Mouse (Mus musculus) gastrocnemius, adult 8-10 months (tissue): ENCODE measurements around the gene Tmem232. TPM values are rescaled to one million over a fixed set of nuclear protein-coding genes. Genes with fewer than 3 reads are reported as not detected.
"Not testable (repeated sequence)": the region's sequence is repeated elsewhere in the genome, so short reads cannot be mapped to it uniquely, and the experiment has no call there.

ENCODE experiments used
- DNase-seq, 2 experiments: peaks; one replicate each; pipeline ENCODE4 v3.0.0; 2022; ENCODE audit warnings: low spot score in 2 of 2
- total RNA-seq, 4 experiments: library from RNA; stranded (reverse); gene quantifications; 2 replicates each; pipeline ENCODE4 v1.2.4; 2022

Gene Tmem232
- 10 to 100 TPM; 17.3 to 20.4 (median 19.5) TPM for total RNA-seq

DNA sequence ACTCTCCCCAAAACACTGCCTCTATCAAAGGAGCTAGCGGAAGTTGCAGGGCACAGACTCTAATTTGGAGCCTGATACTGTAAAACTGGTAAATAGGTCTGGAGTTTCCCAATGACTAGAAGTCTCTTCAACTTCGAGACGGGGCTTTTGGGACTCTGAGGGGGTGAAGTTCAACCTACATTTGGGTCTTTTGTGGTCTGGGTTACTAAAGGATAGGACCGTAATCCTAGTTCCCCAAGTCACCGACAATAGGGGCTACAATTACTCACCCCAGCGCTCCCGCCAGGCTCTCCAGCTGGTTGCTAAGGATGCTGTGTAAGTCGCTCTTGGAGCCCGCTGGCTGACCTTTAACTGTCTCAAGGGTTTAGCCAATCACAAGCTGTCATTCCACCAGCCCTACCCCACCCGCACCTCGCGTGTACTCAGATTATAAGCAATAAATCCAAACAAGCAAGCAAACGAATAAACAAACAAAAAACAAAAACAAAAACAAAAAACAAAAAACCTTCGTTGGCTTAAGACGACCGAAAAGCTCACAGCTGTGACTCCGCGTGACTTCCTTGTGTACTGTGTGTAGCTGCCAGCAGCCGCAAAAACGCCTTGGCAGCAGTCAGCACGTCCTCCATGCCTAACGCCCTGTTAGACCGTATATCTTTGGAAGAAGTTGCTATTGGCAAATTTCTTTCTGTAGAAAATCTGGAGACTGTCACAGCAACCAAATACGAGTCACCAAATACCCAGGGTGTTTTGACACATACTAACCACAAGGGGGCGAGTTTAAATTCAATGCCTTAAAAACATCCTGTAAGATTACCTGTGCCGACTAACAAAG lies at the start of gene Tmem232:
Tmem232 (minus strand) TSS at position 342 of the 832 bp plus-strand sequence.
- DNase-seq, result peak; percentile 32 to 49

DNA sequence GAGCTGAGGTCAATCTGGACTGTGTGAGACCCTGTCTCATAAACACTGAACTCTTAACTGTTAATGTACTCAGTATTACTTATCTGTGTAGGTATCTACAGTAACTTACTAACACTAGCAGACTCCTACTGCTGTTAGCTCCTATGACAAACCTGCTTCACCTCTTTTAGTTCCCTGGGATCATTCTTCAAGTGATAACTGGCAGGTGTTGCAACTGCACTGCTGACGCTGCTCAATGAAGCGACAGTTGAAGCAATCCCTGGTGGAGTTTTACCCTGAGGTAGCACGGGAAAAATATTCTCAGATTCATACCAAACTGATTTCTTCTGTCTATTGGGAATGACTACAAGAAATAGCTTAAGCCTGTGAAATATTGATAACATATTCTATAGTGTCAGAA lies 46.3 kb upstream of the Tmem232 start:
- DNase-seq, result no peak

DNA sequence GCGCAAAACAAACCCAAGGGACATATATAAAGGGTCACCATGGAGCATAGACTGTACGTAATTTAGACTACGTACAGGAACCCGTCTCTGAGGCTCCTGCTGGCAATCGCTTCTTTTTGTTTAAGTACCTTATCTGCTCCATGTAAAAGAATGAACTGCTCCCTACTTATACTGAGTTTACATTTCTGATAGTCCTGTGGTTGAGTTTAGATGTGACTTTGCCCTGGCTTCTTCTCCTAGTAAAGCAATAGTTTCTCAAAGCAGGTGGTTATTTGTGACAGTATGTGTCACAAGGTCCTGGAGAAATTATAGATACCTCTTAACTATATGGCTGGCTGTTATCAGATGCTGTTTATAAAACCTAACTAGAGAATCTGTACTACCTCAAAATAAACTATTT lies 40.9 kb upstream of the Tmem232 start:
- no peak for DNase-seq

DNA sequence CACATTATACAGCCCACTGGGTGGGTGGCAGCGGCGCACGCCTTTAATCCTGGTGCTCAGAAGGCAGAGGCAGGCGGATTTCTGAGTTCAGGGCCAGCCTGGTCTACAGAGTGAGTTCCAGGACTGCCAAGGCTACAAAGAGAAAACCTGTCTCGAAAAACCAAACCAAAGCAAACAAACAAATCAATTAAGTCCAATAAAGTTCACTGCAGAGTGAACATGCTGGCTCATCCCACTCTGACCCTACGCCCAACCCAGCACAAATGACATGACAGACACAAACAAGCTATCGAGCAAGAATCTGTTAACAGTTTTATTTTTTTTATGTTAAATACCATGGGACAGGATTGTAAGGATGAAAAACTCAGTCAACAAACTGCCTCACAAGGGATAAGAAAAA lies 39.2 kb upstream of the Tmem232 start:
- DNase-seq, result no peak

DNA sequence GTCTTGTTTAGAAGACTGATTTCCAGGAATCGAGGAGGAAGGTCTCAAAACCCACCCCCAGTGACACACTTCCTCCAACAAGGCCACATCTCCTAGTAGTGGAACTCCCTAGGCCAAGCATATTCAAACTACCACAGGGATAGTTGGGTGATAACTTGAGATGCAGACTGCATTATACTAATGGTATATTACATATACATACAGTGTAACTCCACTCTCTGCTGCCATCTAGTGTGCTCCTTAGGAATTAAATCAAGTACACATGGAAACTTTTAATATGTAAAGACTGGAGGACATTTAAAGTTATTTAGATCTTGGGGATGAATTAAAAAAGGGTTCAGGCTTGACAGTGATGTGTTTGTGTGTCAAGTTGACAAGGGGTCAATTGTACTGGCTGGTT lies 34.8 kb upstream of the Tmem232 start:
- no peak for DNase-seq

DNA sequence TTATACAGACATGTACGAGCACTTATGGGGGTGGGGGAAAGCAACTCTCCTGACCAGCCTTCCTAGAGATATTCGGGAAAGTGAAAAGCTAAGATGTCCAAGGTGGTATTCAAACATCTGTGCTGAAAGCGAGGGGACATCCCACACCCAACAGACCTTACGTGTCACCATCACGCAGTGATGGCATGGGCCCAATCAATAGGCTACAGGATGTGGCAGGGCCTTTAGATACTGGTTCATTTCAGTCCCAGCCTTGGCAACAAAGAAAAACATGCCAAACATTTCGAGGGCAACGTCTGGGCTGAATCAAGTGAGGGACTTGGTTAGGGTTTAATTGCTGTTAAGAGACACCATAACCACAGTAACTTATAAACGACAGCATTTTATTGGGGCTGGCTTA lies 34.3 kb upstream of the Tmem232 start:
- DNase-seq, result no peak

DNA sequence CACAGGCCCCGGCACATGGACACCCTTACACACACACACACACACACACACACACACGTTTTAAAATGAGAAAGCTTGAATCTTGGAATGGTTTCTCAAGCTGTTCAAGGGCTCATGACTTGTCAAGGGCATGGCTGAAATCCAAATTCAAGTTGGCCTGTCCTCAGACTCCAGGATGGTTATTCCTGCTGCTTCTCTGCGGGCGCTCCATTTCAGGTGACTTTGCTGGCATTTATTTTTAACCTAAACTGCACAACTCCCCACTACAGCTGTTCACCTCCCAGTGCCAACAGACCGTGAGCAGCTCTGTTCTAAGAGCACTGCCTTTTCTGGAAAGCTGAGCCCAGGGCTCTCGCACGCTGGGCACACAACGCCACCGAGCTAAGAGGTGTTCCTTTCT lies 31.3 kb upstream of the Tmem232 start:
- peak in 1 of 2 experiments; percentile 15 for DNase-seq

DNA sequence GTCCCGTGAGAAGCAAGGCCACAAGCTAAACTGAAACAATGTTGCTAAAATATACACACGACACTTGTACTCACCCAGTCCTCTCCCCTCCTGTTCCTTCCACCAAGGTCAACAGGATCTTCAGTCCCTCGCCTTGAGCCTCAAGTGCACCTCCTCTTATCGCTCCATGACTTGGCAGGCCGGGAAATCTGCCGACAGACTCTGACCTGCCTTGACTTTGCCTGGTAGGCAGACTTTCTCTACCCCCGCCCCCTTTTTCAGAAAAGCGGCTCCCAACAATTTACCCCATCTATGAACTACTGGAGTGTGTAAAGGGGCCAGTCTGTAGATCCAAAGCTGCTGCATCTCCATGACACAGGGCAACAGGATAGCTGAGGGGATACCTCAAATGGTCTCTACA lies 30.9 kb upstream of the Tmem232 start:
- no peak for DNase-seq

DNA sequence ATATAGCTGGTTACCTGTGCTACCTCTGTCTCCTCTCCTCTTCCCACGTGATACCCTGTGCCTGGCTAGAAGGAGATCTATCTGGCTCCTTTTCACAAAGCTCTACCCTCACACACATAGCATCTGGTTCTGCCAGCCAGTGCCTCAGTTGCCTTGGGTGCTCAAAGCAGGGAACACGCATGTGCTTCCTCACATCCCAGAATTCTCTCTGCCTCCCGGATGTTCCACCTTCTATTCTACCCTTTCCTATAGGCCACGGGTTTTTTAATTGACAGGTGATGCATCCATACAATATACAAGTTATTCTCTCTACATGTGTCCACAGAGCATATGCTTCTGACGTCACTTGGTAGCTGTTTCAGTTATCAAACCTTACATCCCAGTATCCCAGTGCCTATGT lies 23.6 kb upstream of the Tmem232 start:
- DNase-seq, result no peak

DNA sequence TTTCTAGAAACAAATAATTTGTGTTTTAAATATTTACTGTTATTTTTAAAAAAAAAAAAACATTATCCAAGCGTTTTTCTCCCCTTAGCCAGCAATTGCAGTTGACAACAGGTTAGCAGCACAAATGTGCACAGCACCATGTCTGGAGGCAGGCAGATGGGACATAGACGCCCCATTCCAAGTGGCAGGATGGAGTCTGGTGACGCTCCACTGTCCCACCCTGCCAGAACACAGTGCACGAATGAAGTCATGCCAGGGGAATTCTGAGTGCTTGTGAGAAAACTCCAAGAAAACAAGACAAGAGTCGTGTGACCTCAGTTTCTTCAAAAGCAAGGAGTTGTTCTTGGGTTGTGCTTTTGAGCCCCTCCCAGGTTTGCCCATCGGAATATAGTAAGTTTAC lies 22.8 kb upstream of the Tmem232 start:
- no peak for DNase-seq

DNA sequence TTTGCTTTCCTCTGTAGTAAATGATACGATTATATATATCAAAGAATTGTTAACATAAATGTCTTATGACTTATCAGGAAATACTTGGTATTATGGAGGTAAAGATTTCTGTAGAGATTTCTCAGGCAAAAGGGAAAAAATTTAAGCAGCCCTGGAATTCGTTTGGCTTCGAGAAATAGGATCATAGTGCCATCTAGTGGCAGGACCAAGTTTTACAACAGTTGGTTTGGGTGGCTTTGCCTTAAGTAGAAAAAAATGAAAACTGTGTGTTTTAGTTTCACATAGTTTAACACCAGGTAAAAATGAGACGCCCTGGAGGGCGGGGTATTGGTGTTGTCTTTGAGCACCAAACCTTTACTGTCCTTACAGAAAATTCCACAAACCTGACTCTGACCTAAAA lies 22.2 kb upstream of the Tmem232 start:
- DNase-seq, result peak; percentile 28 to 37

DNA sequence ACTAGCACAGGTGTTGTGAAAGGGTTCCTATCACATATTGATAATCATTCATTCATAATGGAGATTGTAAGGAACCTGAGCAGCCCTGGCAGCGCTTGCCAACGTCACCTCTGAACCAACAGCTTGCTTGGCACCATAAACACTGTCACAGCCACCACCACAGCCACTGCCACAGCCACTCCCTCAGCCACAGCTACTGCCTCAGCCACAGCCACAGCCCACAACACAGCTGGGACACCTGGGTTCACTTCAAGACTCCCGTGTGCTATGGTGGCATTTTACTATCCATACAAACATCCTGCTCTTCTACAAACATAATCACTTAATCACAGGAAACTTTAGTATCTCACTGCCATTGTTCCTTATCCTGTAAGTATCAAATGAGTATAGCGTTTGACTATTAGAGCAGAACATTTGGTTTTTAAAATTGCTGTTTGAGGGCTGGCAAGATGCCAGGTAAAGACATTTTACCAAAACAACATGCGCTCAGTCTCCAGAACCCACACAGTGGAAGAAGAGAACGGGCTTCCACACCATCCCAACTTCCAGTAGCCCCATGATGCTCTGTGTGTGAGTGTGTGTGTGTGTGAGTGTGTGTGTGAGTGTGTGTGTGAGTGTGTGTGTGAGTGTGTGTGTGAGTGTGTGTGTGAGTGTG lies 20.9 kb upstream of the Tmem232 start:
- DNase-seq, result no peak

DNA sequence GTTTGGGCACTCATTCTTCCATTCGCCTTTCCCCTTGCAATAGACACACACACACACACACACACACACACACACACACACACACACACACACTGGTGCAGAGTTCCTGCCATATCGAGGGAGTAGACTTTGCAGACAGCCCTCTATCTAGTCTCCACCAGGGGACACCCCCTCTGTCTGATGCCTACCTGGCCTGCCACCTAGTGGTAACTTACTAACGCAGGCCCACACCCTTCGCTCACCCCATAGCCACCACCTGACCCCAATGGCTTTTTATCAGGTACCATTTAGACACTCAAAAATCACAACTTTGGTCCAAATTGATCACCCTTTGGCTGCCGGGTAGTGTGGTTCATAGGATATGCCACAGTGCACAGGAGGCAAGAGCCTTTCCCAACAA lies 18.7 kb upstream of the Tmem232 start:
- no peak for DNase-seq

DNA sequence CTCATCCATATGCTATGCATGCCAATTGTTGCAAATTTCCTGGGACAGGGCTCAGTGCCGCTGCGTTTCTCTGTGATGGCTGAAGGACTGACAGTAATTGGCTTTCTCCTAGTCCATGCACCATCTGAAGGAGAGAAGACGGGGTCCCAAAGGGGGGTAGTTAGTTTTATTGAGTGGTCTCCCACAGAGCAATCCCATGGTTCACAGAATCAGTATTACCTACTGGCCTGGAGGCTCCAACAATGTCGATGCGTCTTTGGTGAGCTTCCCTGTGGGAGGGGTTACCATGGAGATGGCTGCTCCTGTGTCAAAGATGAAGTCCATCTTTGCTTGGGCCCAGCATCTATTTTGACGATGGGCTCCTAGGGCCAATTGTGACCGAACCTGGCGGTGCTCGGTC lies 18.2 kb upstream of the Tmem232 start:
- DNase-seq, result no peak

DNA sequence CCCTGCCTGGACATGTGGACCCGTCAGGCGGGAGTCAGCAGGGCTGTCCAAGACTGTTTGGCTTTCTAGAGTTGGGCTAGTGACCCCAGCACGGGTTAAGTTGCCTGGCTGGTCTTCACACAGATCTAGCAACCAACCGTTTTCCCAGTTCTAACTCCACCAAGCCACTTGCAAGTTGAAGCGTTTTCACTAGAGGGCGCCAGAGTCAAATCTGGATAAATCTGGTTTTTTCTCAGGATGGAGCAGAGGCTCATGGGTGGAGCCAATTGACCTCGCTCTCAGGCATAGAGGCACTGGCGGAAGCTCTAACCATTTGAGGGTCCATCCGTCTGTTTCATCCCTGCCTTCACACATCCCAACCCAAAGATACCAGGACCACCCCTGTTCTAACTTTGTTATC lies 17.6 kb upstream of the Tmem232 start:
- peak; percentile 36 to 44 for DNase-seq

DNA sequence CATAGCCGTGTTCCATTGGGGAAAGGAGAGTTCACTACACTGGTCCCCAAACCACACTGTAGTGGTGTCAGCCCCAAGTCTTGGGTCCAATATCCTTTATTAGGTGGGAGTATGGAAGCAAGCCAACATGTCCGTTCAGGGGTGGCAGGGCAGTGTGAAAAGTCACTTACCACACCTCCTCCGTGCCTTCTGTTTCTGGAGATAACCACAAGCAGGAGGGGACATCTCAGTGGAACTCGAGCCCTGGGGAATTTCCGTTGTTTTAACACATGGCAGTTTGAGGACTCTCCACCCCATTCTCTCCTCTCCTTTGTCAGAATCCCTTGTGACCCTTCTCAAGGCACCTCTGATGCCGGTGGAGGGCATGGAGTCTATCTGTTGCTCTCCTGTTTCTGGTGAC lies 16.6 kb upstream of the Tmem232 start:
- DNase-seq, result no peak

DNA sequence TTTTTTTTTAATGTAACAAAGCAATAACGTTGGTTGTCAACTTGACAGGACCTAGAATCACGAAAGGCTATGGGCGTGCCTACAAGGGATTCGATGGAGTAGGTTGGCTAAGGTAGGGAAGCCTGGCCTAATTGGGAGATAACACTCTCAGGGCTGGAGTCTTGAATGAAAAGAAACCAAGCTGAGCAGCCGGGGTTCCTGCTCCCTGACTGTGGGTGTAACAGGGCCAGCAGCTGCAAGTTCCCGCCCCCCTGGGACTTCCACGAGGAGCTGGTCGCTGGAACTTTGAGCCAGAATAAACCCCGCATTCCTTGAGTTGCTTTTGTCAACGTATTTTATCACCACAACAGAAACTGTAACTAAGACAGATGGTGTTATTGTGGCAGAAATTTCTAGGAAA lies 16.2 kb upstream of the Tmem232 start:
- DNase-seq, result no peak

DNA sequence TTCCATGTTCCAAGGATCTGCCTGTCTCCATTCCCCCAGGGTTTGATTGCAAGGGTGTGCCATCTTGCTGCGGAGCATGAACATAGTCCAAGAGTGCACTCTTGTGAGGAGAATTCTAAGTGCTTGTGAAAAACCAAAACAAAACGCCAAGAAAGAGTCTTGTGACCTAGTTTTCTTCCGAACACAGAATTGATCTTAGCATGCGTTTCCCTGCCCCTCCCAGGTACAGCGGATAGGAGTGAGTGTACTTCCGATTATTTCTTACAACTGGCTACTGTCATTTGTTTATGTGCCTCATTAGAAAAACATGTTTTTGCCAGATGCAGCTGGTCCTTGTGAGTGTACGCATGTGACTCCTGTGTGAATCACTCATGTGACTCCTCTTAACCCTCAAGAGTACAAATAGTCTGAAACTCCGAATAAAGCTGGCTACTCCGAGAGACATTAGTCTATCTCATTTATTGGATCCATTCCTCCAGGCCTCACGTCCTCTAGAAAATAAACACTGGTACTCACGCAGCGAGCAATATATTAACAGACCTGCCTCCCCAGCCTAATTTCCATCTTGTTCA lies 11.9 kb upstream of the Tmem232 start:
- DNase-seq, result no peak

DNA sequence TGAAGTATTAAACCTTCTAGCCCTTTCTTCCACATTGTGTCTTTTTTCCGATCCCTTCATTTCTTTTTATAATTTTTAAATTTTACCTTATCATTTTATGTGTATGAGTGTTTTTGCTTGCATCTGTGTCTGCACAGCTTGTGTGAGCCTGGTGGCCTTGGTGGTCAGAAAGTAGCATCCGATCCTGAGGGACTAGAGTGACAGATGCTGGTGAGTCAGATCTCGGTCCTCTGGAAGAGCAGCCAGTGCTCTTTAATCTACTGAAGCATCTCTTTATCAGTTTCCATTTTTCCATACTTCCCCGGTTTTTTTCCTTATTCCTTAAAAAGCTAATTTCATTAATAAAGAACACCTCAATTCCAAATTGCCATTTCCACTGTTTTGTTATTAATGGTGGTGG lies 9.8 kb upstream of the Tmem232 start:
- no peak for DNase-seq

DNA sequence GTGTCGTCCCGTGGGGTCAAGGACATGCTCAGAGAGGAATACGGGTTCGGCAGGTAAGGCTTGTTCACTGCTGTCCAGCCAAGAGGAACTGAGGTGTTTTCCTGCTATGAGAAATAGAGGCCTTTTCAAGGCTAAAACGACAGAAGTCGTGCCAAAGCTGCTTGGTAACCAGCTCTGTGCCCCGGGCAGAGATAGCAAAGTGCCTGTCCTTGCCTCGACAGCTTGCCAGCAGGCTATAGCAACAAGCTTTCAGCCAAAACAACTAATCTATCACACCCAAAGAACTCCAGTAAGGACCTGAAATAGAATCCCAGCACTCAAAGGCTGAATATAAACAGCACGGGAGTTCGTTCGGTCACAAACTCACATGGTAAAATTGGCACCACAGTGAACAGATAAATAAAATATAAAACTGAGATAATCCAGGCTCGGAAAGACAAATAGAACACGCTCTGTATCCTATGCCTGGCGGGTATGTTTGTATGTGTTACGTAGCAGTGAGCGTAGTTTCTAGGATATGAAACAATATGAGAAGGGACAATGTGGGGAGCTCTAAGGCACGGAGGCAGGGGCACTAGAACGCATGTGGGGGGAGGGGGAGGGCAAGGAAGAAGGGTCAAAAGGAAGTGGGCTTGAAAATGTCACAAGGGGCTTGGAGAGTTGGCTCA lies 8.2 kb upstream of the Tmem232 start:
- no peak for DNase-seq

DNA sequence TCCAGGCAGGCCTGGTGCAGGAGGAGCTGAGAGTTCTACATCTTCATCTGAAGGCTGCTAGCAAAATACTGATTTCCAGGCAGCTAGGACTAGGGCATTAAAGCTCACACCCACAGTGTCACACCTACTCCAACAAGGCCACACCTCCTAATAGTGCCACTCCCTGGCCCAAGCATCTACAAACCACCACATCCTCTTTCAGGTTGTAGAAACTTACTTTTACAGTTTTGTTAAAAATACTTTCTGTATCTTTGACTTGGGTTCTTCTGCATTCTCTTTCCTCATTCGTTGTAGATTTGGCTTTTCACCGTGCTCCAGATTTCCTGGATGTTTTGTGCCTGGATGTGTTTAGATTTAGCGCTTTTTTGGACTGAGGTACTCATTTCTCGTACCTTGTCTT lies 5.6 kb upstream of the Tmem232 start:
- not testable (repeated sequence) for DNase-seq

DNA sequence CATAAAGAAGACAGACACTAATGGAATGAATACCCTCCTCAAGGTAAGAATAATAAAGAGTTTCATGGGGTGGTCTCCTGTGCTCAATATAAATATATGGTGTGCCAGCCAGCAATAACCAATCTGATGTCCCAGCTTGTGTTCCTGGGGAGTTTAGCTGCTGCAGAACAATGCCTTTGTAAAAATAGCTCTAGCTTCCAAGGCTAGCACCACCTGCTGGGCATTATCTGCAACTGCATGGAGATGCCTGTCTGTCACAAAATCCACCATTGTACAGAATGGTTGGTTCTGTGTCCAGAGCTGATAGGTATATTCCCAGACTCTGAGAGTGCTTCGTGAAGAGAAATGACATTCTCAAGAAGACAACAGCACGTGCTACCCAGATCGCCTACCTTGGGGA lies 4.4 kb downstream of the Tmem232 start:
- DNase-seq, result no peak
